Mouse (Mus musculus): Measurements from ENCODE around the gene Cbx5. TPM values are rescaled to one million over a fixed set of nuclear protein-coding genes. Genes with fewer than 3 reads are reported as not detected.

The Cbx5 gene
- polyA plus RNA-seq, 1 experiment from 2014 or later, result 143 TPM

DNA sequence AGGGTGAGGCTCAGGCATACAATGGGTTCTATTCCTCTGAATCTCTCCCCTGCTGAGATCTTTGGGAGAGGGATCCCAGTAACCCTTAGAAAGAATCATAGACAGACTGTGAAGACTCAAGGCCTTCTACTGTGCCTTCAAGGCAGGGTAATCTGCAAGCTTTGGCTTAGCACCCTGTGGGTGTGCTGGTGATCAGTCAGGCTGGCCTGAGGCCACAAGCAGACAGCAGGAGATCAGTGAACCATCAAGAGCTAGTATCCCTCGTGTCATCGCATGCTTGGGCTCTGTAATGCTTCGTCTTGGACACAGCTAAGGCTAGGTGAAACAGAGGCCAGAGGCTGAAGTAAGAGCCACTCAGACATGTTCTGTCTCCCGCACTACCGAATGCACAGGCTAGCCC is 66.4 kb downstream of the Cbx5 start:
- WGBS, result 70% methylated on average over 5 of the region's 5 CpGs
- H3K4me2 ChIP-seq (ENCODE audit: low read depth, low read length), result no peak overlapping the region
- H3K9ac ChIP-seq (replicated peaks; ENCODE audit: low read depth, low read length), result no peak overlapping the region
- H3K36me3 ChIP-seq (ENCODE audit: control insufficient read depth, insufficient read depth, low read length), result no peaks in the 10 kb centered on the region
- H3K27ac ChIP-seq (ENCODE audit: low read depth, low read length), result no peak overlapping the region
- H3K27me3 ChIP-seq (ENCODE audit: control insufficient read depth, insufficient read depth, low read length), result no peaks in the 10 kb centered on the region
- H3K4me1 ChIP-seq (ENCODE audit: control insufficient read depth, insufficient read depth, low read length), result peaks cover 43% of the 10 kb centered on the region
- no peak for ATAC-seq (ENCODE audit: low read depth)
- no peak overlapping the region for H3K4me3 ChIP-seq (ENCODE audit: low read depth, low read length)
- H3K9me3 ChIP-seq (ENCODE audit: control insufficient read depth, low read length), result no peaks in the 10 kb centered on the region

DNA sequence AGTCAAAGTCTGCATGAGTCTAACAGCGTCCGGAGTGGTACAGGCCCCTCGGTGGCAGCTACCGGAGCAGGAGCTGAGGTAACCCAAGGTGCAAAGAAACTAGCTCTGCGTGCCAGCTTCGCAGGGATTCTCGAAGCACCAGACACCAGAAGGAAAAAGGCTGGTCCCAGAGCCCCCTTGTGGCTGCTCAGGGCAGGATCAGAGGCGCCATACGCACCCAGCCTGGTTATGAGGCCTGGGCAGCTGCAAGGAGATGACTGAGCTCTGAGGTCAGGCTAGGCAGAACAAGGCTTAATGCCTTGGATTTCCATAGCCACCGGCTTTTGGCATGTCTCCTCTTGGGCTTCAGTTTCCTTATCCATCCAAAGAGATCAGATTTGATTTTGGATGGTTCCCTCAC is 67.1 kb downstream of the Cbx5 start:
- Histone ChIP-seq H3K4me1 (ENCODE audit: control insufficient read depth, insufficient read depth, low read length) (peaks cover 46% of the 10 kb centered on the region), H3K4me2 (ENCODE audit: low read depth, low read length) (0 out of 2 replicates have a peak overlapping the region, but pooled peaks have one; percentile 5), H3K9ac (replicated peaks; ENCODE audit: low read depth, low read length) (no peak overlapping the region), H3K36me3 (ENCODE audit: control insufficient read depth, insufficient read depth, low read length) (no peaks in the 10 kb centered on the region), H3K9me3 (ENCODE audit: control insufficient read depth, low read length) (no peaks in the 10 kb centered on the region), H3K4me3 (ENCODE audit: low read depth, low read length) (no peak overlapping the region), H3K27ac (ENCODE audit: low read depth, low read length) (0 out of 2 replicates have a peak overlapping the region, but pooled peaks have one; percentile 3), H3K27me3 (ENCODE audit: control insufficient read depth, insufficient read depth, low read length) (no peaks in the 10 kb centered on the region)
- WGBS, result 3% methylated on average over 10 of the region's 10 CpGs
- peak; percentile 25; the same call in 1 of the 2 replicates for ATAC-seq (ENCODE audit: low read depth)

DNA sequence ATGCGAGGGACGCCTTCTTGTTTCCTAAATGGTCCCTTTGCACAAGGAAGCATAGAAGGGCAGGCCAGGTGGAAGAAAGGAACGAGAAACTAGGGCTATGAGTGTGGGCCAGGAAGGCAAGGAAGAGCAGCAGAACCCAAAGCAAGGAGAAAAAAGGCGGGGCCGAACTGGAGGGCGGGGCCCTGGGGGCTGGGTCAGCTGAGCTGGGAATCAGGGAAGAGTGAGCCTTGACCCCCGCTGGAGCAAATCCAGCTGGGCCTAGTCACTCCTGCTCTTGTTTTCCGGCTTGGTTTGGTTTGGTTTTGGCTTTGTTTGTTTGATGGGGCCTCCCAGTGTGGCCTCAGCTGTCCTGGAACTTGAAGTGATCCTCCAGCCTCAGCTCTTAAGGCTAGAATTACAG is 68.3 kb downstream of the Cbx5 start:
- ATAC-seq (ENCODE audit: low read depth), result no peak
- Histone ChIP-seq H3K4me3 (ENCODE audit: low read depth, low read length) (no peak overlapping the region), H3K36me3 (ENCODE audit: control insufficient read depth, insufficient read depth, low read length) (no peaks in the 10 kb centered on the region), H3K9ac (replicated peaks; ENCODE audit: low read depth, low read length) (0 out of 2 replicates have a peak overlapping the region, but pooled peaks have one; percentile 13), H3K4me2 (ENCODE audit: low read depth, low read length) (no peak overlapping the region), H3K9me3 (ENCODE audit: control insufficient read depth, low read length) (no peaks in the 10 kb centered on the region), H3K27me3 (ENCODE audit: control insufficient read depth, insufficient read depth, low read length) (no peaks in the 10 kb centered on the region), H3K4me1 (ENCODE audit: control insufficient read depth, insufficient read depth, low read length) (peaks cover 47% of the 10 kb centered on the region), H3K27ac (ENCODE audit: low read depth, low read length) (no peak overlapping the region)
- 10% methylated on average over 8 of the region's 8 CpGs for WGBS

DNA sequence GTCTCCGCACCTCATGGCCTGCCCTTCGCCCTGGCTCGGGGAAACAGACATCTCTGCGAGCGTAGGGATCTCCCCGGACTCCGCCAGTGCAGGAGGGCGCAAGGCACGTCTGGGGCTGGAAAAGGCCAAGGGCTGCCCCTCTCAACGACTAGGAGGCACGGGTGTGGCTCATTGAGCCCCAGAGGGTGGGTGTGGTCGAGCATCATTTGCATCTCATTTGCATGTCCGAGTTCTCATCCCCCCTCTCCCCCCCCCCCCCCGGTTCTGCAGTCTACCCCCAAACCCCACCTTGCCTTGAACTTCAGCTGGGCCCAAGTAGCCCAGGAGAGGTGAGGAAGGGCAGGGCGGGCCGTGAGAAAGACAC is 69.3 kb downstream of the Cbx5 start:
- Histone ChIP-seq H3K9ac (replicated peaks; ENCODE audit: low read depth, low read length) (peak overlapping the region; percentile 55), H3K4me1 (ENCODE audit: control insufficient read depth, insufficient read depth, low read length) (peaks cover 53% of the 10 kb centered on the region), H3K27me3 (ENCODE audit: control insufficient read depth, insufficient read depth, low read length) (no peaks in the 10 kb centered on the region), H3K9me3 (ENCODE audit: control insufficient read depth, low read length) (no peaks in the 10 kb centered on the region), H3K27ac (ENCODE audit: low read depth, low read length) (peak overlapping the region; percentile 86), H3K36me3 (ENCODE audit: control insufficient read depth, insufficient read depth, low read length) (no peaks in the 10 kb centered on the region), H3K4me3 (ENCODE audit: low read depth, low read length) (peak overlapping the region; percentile 39), H3K4me2 (ENCODE audit: low read depth, low read length) (peak overlapping the region; percentile 95)
- WGBS, result 9% methylated on average over 15 of the region's 16 CpGs
- no peak for ATAC-seq (ENCODE audit: low read depth)

DNA sequence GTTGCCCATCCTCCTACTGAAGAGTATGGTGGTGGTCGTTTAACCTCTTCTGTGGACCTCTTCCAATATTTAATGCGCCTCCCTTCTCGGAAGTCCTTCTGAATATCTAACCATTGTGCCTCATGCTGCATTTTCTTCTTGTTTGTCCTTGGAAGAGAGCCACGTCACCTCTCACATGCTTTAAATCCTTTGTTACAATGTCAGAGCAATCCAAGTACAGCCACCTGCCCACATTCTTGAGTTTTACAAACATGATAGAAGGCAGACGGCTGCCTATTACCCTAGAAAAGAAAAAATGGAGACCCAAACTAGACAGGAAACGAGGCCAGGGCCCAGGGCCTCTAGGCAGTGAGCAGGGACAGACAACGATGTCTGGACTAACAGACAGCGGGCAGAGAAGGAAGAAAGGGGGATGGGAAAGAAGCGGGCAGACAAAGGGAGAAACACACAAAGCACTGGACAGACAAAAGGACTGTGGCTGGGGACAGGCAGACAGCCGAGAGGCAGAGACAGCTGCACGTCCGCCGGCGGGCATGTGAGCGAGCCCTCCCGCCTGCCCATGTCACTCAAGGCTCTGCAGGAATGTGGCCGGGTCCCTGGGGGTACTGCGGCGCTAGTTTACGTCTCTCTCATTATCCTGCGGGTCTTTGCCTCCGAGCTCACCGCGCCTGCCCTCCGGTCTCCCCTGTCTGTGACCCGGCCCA is 69.9 kb downstream of the Cbx5 start:
- Histone ChIP-seq H3K36me3 (ENCODE audit: control insufficient read depth, insufficient read depth, low read length) (no peaks in the 10 kb centered on the region), H3K4me3 (ENCODE audit: low read depth, low read length) (peak overlapping the region; percentile 39), H3K27me3 (ENCODE audit: control insufficient read depth, insufficient read depth, low read length) (no peaks in the 10 kb centered on the region), H3K4me1 (ENCODE audit: control insufficient read depth, insufficient read depth, low read length) (peaks cover 56% of the 10 kb centered on the region), H3K27ac (ENCODE audit: low read depth, low read length) (peak overlapping the region; percentile 86), H3K9ac (replicated peaks; ENCODE audit: low read depth, low read length) (peak overlapping the region; percentile 55), H3K4me2 (ENCODE audit: low read depth, low read length) (peak overlapping the region; percentile 95), H3K9me3 (ENCODE audit: control insufficient read depth, low read length) (no peaks in the 10 kb centered on the region)
- no peak for ATAC-seq (ENCODE audit: low read depth)
- under 1% methylated on average over 26 of the region's 26 CpGs for WGBS

DNA sequence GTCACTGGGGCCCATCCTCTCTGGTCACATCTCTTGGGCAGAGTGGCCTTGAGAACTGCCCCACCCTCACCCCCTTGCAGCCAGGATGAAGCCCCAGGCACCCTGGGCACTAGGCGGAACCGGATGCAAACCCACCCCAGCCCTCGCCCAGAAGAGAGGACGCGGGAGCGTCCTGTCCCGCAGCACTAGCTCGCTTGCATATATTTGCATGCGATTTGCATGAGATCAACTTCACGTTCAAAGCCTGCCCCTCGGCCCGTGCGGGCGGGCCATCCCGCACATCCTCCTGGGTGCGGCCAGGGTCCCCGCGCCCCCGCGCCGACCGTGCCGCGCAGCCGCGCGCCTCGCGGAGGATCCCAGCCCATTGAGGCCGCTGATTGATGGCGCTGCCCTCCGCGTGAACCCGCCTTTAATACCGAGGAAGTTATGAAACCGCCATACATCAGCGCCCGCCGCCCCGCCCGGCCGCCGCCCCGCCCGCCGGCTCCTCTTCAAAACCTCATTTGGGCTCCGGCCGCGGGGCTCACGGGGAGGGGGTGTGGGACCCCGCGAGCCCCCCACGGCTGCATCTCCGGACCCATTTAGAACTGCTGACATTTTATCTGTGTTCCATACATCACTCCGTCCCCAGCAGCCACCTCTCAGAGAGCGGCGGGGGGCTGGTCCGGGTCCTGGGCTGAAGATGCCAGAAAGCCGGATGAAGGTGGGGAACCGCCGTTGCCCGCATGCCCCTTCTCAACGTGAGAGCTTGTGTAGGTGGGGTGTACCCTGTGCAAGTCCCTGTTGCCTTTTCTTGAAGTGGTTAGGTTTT is 70.6 kb downstream of the Cbx5 start:
- Histone ChIP-seq H3K36me3 (ENCODE audit: control insufficient read depth, insufficient read depth, low read length) (no peaks in the 10 kb centered on the region), H3K4me3 (ENCODE audit: low read depth, low read length) (peak overlapping the region; percentile 39), H3K9me3 (ENCODE audit: control insufficient read depth, low read length) (no peaks in the 10 kb centered on the region), H3K9ac (replicated peaks; ENCODE audit: low read depth, low read length) (peak overlapping the region; percentile 55), H3K4me1 (ENCODE audit: control insufficient read depth, insufficient read depth, low read length) (peaks cover 56% of the 10 kb centered on the region), H3K4me2 (ENCODE audit: low read depth, low read length) (peak overlapping the region; percentile 95), H3K27ac (ENCODE audit: low read depth, low read length) (peak overlapping the region; percentile 86), H3K27me3 (ENCODE audit: control insufficient read depth, insufficient read depth, low read length) (no peaks in the 10 kb centered on the region)
- WGBS, result under 1% methylated on average over 63 of the region's 63 CpGs
- ATAC-seq (ENCODE audit: low read depth), result peak; percentile 44

DNA sequence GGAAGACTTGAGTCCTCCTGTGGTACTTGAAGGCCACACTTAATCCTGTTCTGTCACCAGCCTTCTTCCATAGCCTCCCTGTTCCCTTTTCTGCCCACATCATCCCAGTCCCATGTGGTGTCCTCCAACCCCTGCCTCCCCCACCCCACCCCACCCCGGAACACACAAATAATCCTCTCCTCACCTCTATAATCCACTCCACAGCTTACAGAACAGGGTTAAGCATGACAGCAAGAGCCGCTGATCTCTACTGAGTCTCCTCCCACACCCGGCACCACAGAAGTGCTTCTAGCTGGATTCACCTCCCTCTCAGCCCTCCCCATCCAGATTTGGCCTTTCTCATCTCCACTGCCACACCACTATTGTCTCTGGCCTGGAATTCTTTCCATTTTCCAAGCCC is 71.8 kb downstream of the Cbx5 start:
- H3K27me3 ChIP-seq (ENCODE audit: control insufficient read depth, insufficient read depth, low read length), result no peaks in the 10 kb centered on the region
- H3K4me1 ChIP-seq (ENCODE audit: control insufficient read depth, insufficient read depth, low read length), result peaks cover 56% of the 10 kb centered on the region
- no peaks in the 10 kb centered on the region for H3K36me3 ChIP-seq (ENCODE audit: control insufficient read depth, insufficient read depth, low read length)
- H3K27ac ChIP-seq (ENCODE audit: low read depth, low read length), result peak overlapping the region; percentile 86
- H3K4me2 ChIP-seq (ENCODE audit: low read depth, low read length), result peak overlapping the region; percentile 95
- no peaks in the 10 kb centered on the region for H3K9me3 ChIP-seq (ENCODE audit: control insufficient read depth, low read length)
- 10% methylated on average over 3 of the region's 3 CpGs for WGBS
- peak overlapping the region; percentile 55; the same call in 1 of the 2 replicates for H3K9ac ChIP-seq (replicated peaks; ENCODE audit: low read depth, low read length)
- ATAC-seq (ENCODE audit: low read depth), result no peak
- H3K4me3 ChIP-seq (ENCODE audit: low read depth, low read length), result peak overlapping the region; percentile 10; the same call in 1 of the 2 replicates

DNA sequence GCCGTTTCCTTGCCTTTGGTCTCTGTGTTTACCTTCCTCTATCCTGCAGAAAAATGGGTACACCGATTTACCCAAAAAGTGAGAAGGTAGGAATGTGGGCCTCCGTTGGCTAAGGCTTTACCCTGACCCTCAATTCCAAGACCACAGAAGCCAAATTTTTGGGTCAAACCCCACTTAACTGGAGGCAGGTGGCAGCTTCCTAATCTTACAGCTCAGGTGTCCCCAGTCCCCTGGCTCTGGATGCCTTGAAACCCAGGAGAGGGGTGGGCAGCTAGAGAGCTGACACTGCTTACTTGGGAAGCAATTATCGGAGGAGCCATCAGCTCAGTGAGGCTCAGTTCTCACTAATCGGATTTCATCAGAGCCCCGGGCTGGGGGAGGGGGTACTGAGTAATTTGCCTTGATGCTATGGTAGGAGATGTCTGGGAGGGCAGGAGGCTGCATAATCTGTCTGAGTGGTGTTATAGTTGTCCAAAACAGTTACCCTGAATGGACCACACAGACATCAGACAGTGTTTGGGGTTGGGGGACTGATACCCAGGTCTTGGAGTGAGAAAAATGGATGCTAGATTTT is 72.5 kb downstream of the Cbx5 start, which contains the start of gene Smug1:
Gene Smug1, minus strand, starts transcription at position 51 of the 574 bp plus-strand sequence.
- Histone ChIP-seq H3K27ac (ENCODE audit: low read depth, low read length) (peak within 1 kb of the TSS; percentile 86), H3K27me3 (ENCODE audit: control insufficient read depth, insufficient read depth, low read length) (no peaks in the 10 kb centered on the region), H3K4me2 (ENCODE audit: low read depth, low read length) (peak within 1 kb of the TSS; percentile 95), H3K4me3 (ENCODE audit: low read depth, low read length) (peak within 1 kb of the TSS; percentile 10; the same call in 1 of the 2 replicates), H3K9me3 (ENCODE audit: control insufficient read depth, low read length) (no peaks in the 10 kb centered on the region), H3K4me1 (ENCODE audit: control insufficient read depth, insufficient read depth, low read length) (peaks cover 60% of the 10 kb centered on the region), H3K9ac (replicated peaks; ENCODE audit: low read depth, low read length) (peak within 1 kb of the TSS; percentile 55; the same call in 1 of the 2 replicates), H3K36me3 (ENCODE audit: control insufficient read depth, insufficient read depth, low read length) (no peaks in the 10 kb centered on the region)
- 38% methylated on average over 6 of the region's 6 CpGs for WGBS
- ATAC-seq (ENCODE audit: low read depth), result no peak
